In genomic region chr2:84936474-84937429, GRCm38 (mm10) we compare ENCODE assay signal across 8 mouse cellular contexts. TPM values are rescaled to one million over a fixed set of nuclear protein-coding genes. Genes with fewer than 3 reads are reported as not detected.
DNase-seq lines count a peak whose midpoint lies in the region; ATAC-seq and TF ChIP-seq lines count a peak whose summit lies in the region.

Gene Slc43a3 (plus strand): TSS chr2:84936579.

- intact Hi-C loops in heart, postnatal 36 days (cut with DNase I): loop anchor here (1.0 kb wide), 2 partner anchors 21 to 46 kb away; no protein-coding TSS in a partner anchor

- H3K27me3 ChIP-seq in E14TG2a.4 (ENCODE audit: insufficient read depth, low read length): peaks cover 21% of the 10 kb centered on the region
- H3K27me3 ChIP-seq in forebrain, embryonic 12.5 days: no peaks in the 10 kb centered on the region
- H3K27me3 ChIP-seq in limb, embryonic 11.5 days (ENCODE audit: control insufficient read depth, insufficient read depth, low read length): no peaks in the 10 kb centered on the region
- peaks cover 6% of the 10 kb centered on the region for H3K27me3 ChIP-seq in midbrain, embryonic 12.5 days

- H3K4me1 ChIP-seq in E14TG2a.4 (replicated peaks; ENCODE audit: low read depth, low read length): no peaks in the 10 kb centered on the region
- peaks cover 14% of the 10 kb centered on the region for H3K4me1 ChIP-seq in forebrain, embryonic 12.5 days
- peaks cover 7% of the 10 kb centered on the region; the same call in 1 of the 2 replicates for H3K4me1 ChIP-seq in limb, embryonic 11.5 days (ENCODE audit: control insufficient read depth, insufficient read depth, low read length)
- 0 out of 2 replicates have a peak, but pooled peaks cover 7% of the 10 kb centered on the region for H3K4me1 ChIP-seq in midbrain, embryonic 12.5 days

- peak within 1 kb of the TSS; percentile 68 for H3K4me3 ChIP-seq in E14TG2a.4 (replicated peaks; ENCODE audit: low read length)
- H3K4me3 ChIP-seq in forebrain, embryonic 12.5 days (replicated peaks): peak within 1 kb of the TSS; percentile 37
- peak within 1 kb of the TSS; percentile 41 for H3K4me3 ChIP-seq in limb, embryonic 11.5 days (ENCODE audit: low read depth, low read length)
- peak within 1 kb of the TSS; percentile 36 for H3K4me3 ChIP-seq in midbrain, embryonic 12.5 days

- H3K27ac ChIP-seq in forebrain, embryonic 12.5 days: 0 out of 2 replicates have a peak within 1 kb of the TSS, but pooled peaks have one; percentile 25
- H3K27ac ChIP-seq in limb, embryonic 11.5 days (replicated peaks; ENCODE audit: low read depth, low read length): 0 out of 2 replicates have a peak within 1 kb of the TSS, but pooled peaks have one; percentile 39
- H3K27ac ChIP-seq in midbrain, embryonic 12.5 days (replicated peaks): no peak within 1 kb of the TSS

- WGBS in forebrain, embryonic 12.5 days: 22% methylated on average over 38 of the region's 38 CpGs
- 21% methylated on average over 38 of the region's 38 CpGs for WGBS in limb, embryonic 11.5 days
- WGBS in midbrain, embryonic 12.5 days: 23% methylated on average over 38 of the region's 38 CpGs

- H3K4me2 ChIP-seq in forebrain, embryonic 12.5 days: peak within 1 kb of the TSS; percentile 55
- H3K4me2 ChIP-seq in limb, embryonic 11.5 days (ENCODE audit: low read depth, severe bottlenecking): peak within 1 kb of the TSS; percentile 46
- H3K4me2 ChIP-seq in midbrain, embryonic 12.5 days (replicated peaks): peak within 1 kb of the TSS; percentile 57

- peaks cover 6% of the 10 kb centered on the region; the same call in 1 of the 2 replicates for H3K9me3 ChIP-seq in E14TG2a.4 (ENCODE audit: low read length)
- H3K9me3 ChIP-seq in forebrain, embryonic 12.5 days: no peaks in the 10 kb centered on the region
- H3K9me3 ChIP-seq in limb, embryonic 11.5 days (ENCODE audit: control insufficient read depth, low read length): no peaks in the 10 kb centered on the region
- H3K9me3 ChIP-seq in midbrain, embryonic 12.5 days: no peaks in the 10 kb centered on the region

- H3K36me3 ChIP-seq in E14TG2a.4 (ENCODE audit: insufficient read depth, low read length): no peaks in the 10 kb centered on the region
- H3K36me3 ChIP-seq in forebrain, embryonic 12.5 days (replicated peaks): no peaks in the 10 kb centered on the region
- H3K36me3 ChIP-seq in limb, embryonic 11.5 days (ENCODE audit: control insufficient read depth, insufficient read depth, low read length): no peaks in the 10 kb centered on the region; the same call in 1 of the 2 replicates
- H3K36me3 ChIP-seq in midbrain, embryonic 12.5 days: no peaks in the 10 kb centered on the region

- peak; percentile 79 for ATAC-seq in forebrain, embryonic 12.5 days (ENCODE audit: low FRiP score)
- peak; percentile 88 for ATAC-seq in limb, embryonic 11.5 days (ENCODE audit: insufficient number of reproducible peaks, low FRiP score, low TSS enrichment, low read depth)
- peak; percentile 73 for ATAC-seq in midbrain, embryonic 12.5 days (ENCODE audit: low FRiP score, low read depth)

- DNase-seq in adrenal gland, postnatal 10 days: peak; percentile 83
- DNase-seq in heart, postnatal 36 days: peak; percentile 87 to 91
- peak; percentile 83 for DNase-seq in limb, embryonic 11.5 days (ENCODE audit: low spot score)
- DNase-seq in spleen, postnatal 4 days (ENCODE audit: low spot score in 2 of 2): peak; percentile 84 to 93
- DNase-seq in frontal cortex, postnatal 25 days (ENCODE audit: low spot score in 2 of 2): no peak

- no peak for TF ChIP-seq CTCF in E14TG2a.4 (conservative IDR thresholded peaks at IDR 0.05; ENCODE audit: low read length)

- H3K9ac ChIP-seq in forebrain, embryonic 12.5 days: peak within 1 kb of the TSS; percentile 42; the same call in 1 of the 2 replicates
- H3K9ac ChIP-seq in limb, embryonic 11.5 days (ENCODE audit: low read length): peak within 1 kb of the TSS; percentile 73
- H3K9ac ChIP-seq in midbrain, embryonic 12.5 days (replicated peaks): peak within 1 kb of the TSS; percentile 43; the same call in 1 of the 2 replicates

RNA-seq across cellular contexts. Expression of gene Slc43a3, which starts in this region (rescaled TPM):
- total RNA-seq in adrenal gland, postnatal 10 days (2021): 10 to 100 TPM; 56.3 to 69.7 TPM
- polyA plus RNA-seq in forebrain, embryonic 12.5 days (2016; fragmentation: Nextera tagmentation; extraction: Ambion mirVana): 10.1 and 11.3 TPM in 2 replicates
- 100 to 1,000 TPM in 1 of 2 experiments, 10 to 100 TPM in 1; 58.7 to 102 TPM for total RNA-seq in heart, postnatal 36 days (2021)
- 31.6 and 31.7 TPM in 2 replicates for polyA plus RNA-seq in limb, embryonic 11.5 days (2014; fragmentation: Nextera tagmentation; extraction: Ambion mirVana)
- 10.5 and 14.1 TPM in 2 replicates for polyA plus RNA-seq in midbrain, embryonic 12.5 days (2016; fragmentation: Nextera tagmentation; extraction: Ambion mirVana)

Comparison
In these comparisons a context has a peak if more than half of its experiments do, and no peak if none do; other contexts are left out.
1. DNase-seq: peak in adrenal gland, postnatal 10 days (single experiment), heart, postnatal 36 days (2 of 2), limb, embryonic 11.5 days (single experiment) and spleen, postnatal 4 days (2 of 2); none in frontal cortex, postnatal 25 days (0 of 2).
2. Peak in every context shown above with its lines, with median percentiles within 50 percentile points of each other: H3K4me3 ChIP-seq, ATAC-seq, H3K4me2 ChIP-seq and H3K9ac ChIP-seq.